Mouse (Mus musculus): ENCODE data around the gene Cdkl1. TPM values are rescaled to one million over a fixed set of nuclear protein-coding genes. Genes with fewer than 3 reads are reported as not detected.

Gene Cdkl1
- polyA plus RNA-seq, 1 experiment, result not detected

- TF ChIP-seq GATA1 (IDR thresholded peaks at IDR 0.05; ENCODE audit: low read length), result no peak
Observed at GRCm38 (mm10) chr12:69800586-69800985, 9.5 kb upstream of the Cdkl1 start.

- no peak for TF ChIP-seq GATA1 (IDR thresholded peaks at IDR 0.05; ENCODE audit: low read length)
Observed at GRCm38 (mm10) chr12:69796311-69796710, 5.2 kb upstream of the Cdkl1 start.

GRCm38 (mm10) chr12:69789766-69790529, 1.1 kb downstream of the Cdkl1 start:
- TF ChIP-seq GATA1 (IDR thresholded peaks at IDR 0.05; ENCODE audit: low read length), result no peak

- TF ChIP-seq GATA1 (IDR thresholded peaks at IDR 0.05; ENCODE audit: low read length), result no peak
Observed at GRCm38 (mm10) chr12:69788380-69788779, 2.7 kb downstream of the Cdkl1 start.

GRCm38 (mm10) chr12:69785471-69785870, 5.6 kb downstream of the Cdkl1 start:
- TF ChIP-seq GATA1 (IDR thresholded peaks at IDR 0.05; ENCODE audit: low read length), result no peak

GRCm38 (mm10) chr12:69783247-69784025, 7.6 kb downstream of the Cdkl1 start:
- peak; percentile 8 for TF ChIP-seq GATA1 (IDR thresholded peaks at IDR 0.05; ENCODE audit: low read length)

GRCm38 (mm10) chr12:69781935-69782650, 9.0 kb downstream of the Cdkl1 start:
- TF ChIP-seq GATA1 (IDR thresholded peaks at IDR 0.05; ENCODE audit: low read length), result no peak

- TF ChIP-seq GATA1 (IDR thresholded peaks at IDR 0.05; ENCODE audit: low read length), result no peak
Observed at GRCm38 (mm10) chr12:69781480-69781879, 9.6 kb downstream of the Cdkl1 start.

- no peak for TF ChIP-seq GATA1 (IDR thresholded peaks at IDR 0.05; ENCODE audit: low read length)
Observed at GRCm38 (mm10) chr12:69777957-69778356, 13.1 kb downstream of the Cdkl1 start.

- TF ChIP-seq GATA1 (IDR thresholded peaks at IDR 0.05; ENCODE audit: low read length), result no peak
Observed at GRCm38 (mm10) chr12:69777341-69777730, 13.7 kb downstream of the Cdkl1 start.

GRCm38 (mm10) chr12:69776607-69777340, 14.3 kb downstream of the Cdkl1 start:
- no peak for TF ChIP-seq GATA1 (IDR thresholded peaks at IDR 0.05; ENCODE audit: low read length)

GRCm38 (mm10) chr12:69768841-69769240, 22.2 kb downstream of the Cdkl1 start:
- peak; percentile 25 for TF ChIP-seq GATA1 (IDR thresholded peaks at IDR 0.05; ENCODE audit: low read length)

GRCm38 (mm10) chr12:69767476-69768258, 23.4 kb downstream of the Cdkl1 start:
- TF ChIP-seq GATA1 (IDR thresholded peaks at IDR 0.05; ENCODE audit: low read length), result no peak

- no peak for TF ChIP-seq GATA1 (IDR thresholded peaks at IDR 0.05; ENCODE audit: low read length)
Observed at GRCm38 (mm10) chr12:69766185-69766904, 24.7 kb downstream of the Cdkl1 start.

All from G1E-ER4 (cell line).